Mouse (Mus musculus) embryonic fibroblast, embryonic 13.5 days (primary cell): ENCODE results near the gene Rapgef2.

Experiments
- CTCF ChIP-seq: IDR thresholded peaks from 2 replicates; pipeline ENCODE4 v1.5.1; 2011; ENCODE audit warnings: mild to moderate bottlenecking, control low read depth, low read length, moderate library complexity, borderline replicate concordance; ENCODE audit not compliant: insufficient read depth
- POLR2A ChIP-seq: IDR thresholded peaks from 2 replicates; pipeline ENCODE4 v1.6.1; 2011; ENCODE audit warnings: low read depth, mild to moderate bottlenecking, control low read depth, low read length, moderate library complexity

DNA sequence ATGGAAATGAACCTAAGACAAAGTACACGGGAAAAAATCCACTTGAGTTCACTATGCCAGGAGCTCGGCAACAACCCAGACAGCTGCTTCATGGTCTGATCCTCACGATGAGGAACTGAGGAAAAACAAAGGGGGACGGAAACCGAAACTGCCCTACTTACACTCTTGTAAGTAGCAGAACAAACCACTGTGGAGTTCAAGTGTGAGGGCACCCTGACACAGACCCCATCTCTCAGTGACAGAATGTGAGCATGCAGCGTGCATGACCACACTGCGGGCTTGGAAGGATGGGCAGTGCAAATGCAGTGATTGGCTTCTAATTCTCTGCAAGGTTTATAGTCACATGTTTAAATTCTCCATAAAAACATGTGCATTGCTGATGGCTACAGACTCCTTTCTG, 197.2 kb downstream of the Rapgef2 start:
- TF ChIP-seq CTCF (no peak), POLR2A (no peak)
